Mouse (Mus musculus) MEL (cell line): ENCODE measurements around the gene Evc. TPM values are rescaled to one million over a fixed set of nuclear protein-coding genes. Genes with fewer than 3 reads are reported as not detected.

ENCODE experiments used
- DNase-seq: peaks from one replicate; pipeline ENCODE4 v3.0.0; 2011; ENCODE audit warnings: low read depth, low spot score
- H3K27ac ChIP-seq: 2 replicates; pipeline ENCODE4 v1.5.1; 2012; ENCODE audit warnings: low read depth, mild to moderate bottlenecking, control low read depth, low read length, moderate library complexity; ENCODE audit not compliant: control insufficient read depth
- H3K27me3 ChIP-seq, 2 experiments: fragments of 150-350 bp in 1 of 2; sonication (generic) in 1 of 2; 2 replicates each; pipeline ENCODE4 v1.6.1; 2012; ENCODE audit warnings: low read length in 2 of 2, mild to moderate bottlenecking in 2 of 2, improper control_type of control experiment in 1 of 2, moderate library complexity in 1 of 2; ENCODE audit not compliant: insufficient read depth in 2 of 2, control insufficient read depth in 1 of 2
- H3K36me3 ChIP-seq, 2 experiments: 2 replicates each; pipeline ENCODE4 v1.6.1; 2012 to 2014; ENCODE audit warnings: low read length in 2 of 2, improper control_type of control experiment in 1 of 2, inconsistent platforms in 1 of 2, mild to moderate bottlenecking in 1 of 2; ENCODE audit not compliant: insufficient read depth in 2 of 2, control insufficient read depth in 1 of 2
- H3K4me1 ChIP-seq, 2 experiments: fragments of 150-350 bp in 1 of 2; sonication (generic) in 1 of 2; 2 replicates each; pipeline ENCODE4 v1.6.1; 2012; ENCODE audit warnings: low read length in 2 of 2, improper control_type of control experiment in 1 of 2, mild to moderate bottlenecking in 1 of 2; ENCODE audit not compliant: insufficient read depth in 2 of 2, control insufficient read depth in 1 of 2
- H3K4me3 ChIP-seq, 2 experiments: fragments of 150-350 bp in 1 of 2; sonication (generic) in 1 of 2; 2 replicates each; pipeline ENCODE4 v1.5.1; 2012; ENCODE audit warnings: low read depth in 2 of 2, low read length in 2 of 2, mild to moderate bottlenecking in 2 of 2, moderate library complexity in 2 of 2, control low read depth in 1 of 2, improper control_type of control experiment in 1 of 2; ENCODE audit not compliant: control insufficient read depth in 1 of 2, insufficient read depth in 1 of 2
- H3K79me2 ChIP-seq: 2 replicates; pipeline ENCODE4 v1.6.1; 2012; ENCODE audit warnings: mild to moderate bottlenecking, low read length, moderate library complexity; ENCODE audit not compliant: control insufficient read depth, poor library complexity, insufficient read depth
- H3K9ac ChIP-seq: 2 replicates; pipeline ENCODE4 v1.6.1; 2012; ENCODE audit warnings: low read depth, mild to moderate bottlenecking, control low read depth, low read length, moderate library complexity; ENCODE audit not compliant: control insufficient read depth, poor library complexity, severe bottlenecking
- H3K9me3 ChIP-seq: fragments of 150-350 bp; sonication (generic); replicated peaks from 2 replicates; pipeline ENCODE4 v1.6.1; 2012; ENCODE audit warnings: mild to moderate bottlenecking, low read length, improper control_type of control experiment, moderate library complexity; ENCODE audit not compliant: insufficient read depth
- CHD1 ChIP-seq: IDR thresholded peaks from 2 replicates; pipeline ENCODE4 v1.6.1; 2012; ENCODE audit warnings: low read depth, mild to moderate bottlenecking, inconsistent platforms, low read length, improper control_type of control experiment
- E2F4 ChIP-seq: IDR thresholded peaks from 2 replicates; pipeline ENCODE4 v1.6.1; 2011; ENCODE audit warnings: low read depth, low read length, improper control_type of control experiment, borderline replicate concordance
- EP300 ChIP-seq, 2 experiments: IDR thresholded peaks; 2 replicates each; pipeline ENCODE4 v1.6.1; 2011; ENCODE audit warnings: improper control_type of control experiment in 2 of 2, low read length in 2 of 2, low read depth in 1 of 2, mild to moderate bottlenecking in 1 of 2
- ETS1 ChIP-seq: IDR thresholded peaks from 2 replicates; pipeline ENCODE4 v1.6.1; 2012; ENCODE audit warnings: low read depth, mild to moderate bottlenecking, inconsistent platforms, low read length, improper control_type of control experiment, moderate library complexity
- GABPA ChIP-seq: IDR thresholded peaks from 2 replicates; pipeline ENCODE4 v1.6.1; 2012; ENCODE audit warnings: low read depth, mild to moderate bottlenecking, inconsistent platforms, low read length, improper control_type of control experiment, moderate library complexity
- HCFC1 ChIP-seq: IDR thresholded peaks from 2 replicates; pipeline ENCODE4 v1.6.1; 2012; ENCODE audit warnings: low read depth, mild to moderate bottlenecking, inconsistent platforms, low read length, improper control_type of control experiment, moderate library complexity
- KAT2A ChIP-seq: conservative IDR thresholded peaks from 2 replicates; pipeline ENCODE4 v1.6.1; 2012; ENCODE audit warnings: low read depth, low read length, improper control_type of control experiment, inconsistent platforms
- MAFK ChIP-seq: IDR thresholded peaks from 2 replicates; pipeline ENCODE4 v1.6.1; 2011; ENCODE audit warnings: low read depth, mild to moderate bottlenecking, low read length, improper control_type of control experiment, borderline replicate concordance
- MXI1 ChIP-seq: IDR thresholded peaks from 2 replicates; pipeline ENCODE4 v1.6.1; 2011; ENCODE audit warnings: mild to moderate bottlenecking, low read depth, low read length, improper control_type of control experiment
- NELFE ChIP-seq: IDR thresholded peaks from 2 replicates; pipeline ENCODE4 v1.6.1; 2011; ENCODE audit warnings: low read depth, low read length, improper control_type of control experiment
- NRF1 ChIP-seq: IDR thresholded peaks from 2 replicates; pipeline ENCODE4 v1.6.1; 2014; ENCODE audit warnings: low read depth, mild to moderate bottlenecking, inconsistent platforms, low read length, improper control_type of control experiment, moderate library complexity; ENCODE audit not compliant: poor library complexity, insufficient read depth, severe bottlenecking
- POLR2A ChIP-seq, 2 experiments: IDR thresholded peaks; 2 replicates each; pipeline ENCODE4 v1.6.1; 2011 to 2012; ENCODE audit warnings: low read length in 2 of 2, mild to moderate bottlenecking in 2 of 2, control low read depth in 1 of 2, improper control_type of control experiment in 1 of 2, low read depth in 1 of 2, moderate library complexity in 1 of 2; ENCODE audit not compliant: control insufficient read depth in 1 of 2, insufficient read depth in 1 of 2, poor library complexity in 1 of 2
- POLR2AphosphoS2 ChIP-seq: IDR thresholded peaks from 2 replicates; pipeline ENCODE4 v1.6.1; 2011; ENCODE audit warnings: low read length, improper control_type of control experiment
- RCOR1 ChIP-seq: IDR thresholded peaks from 2 replicates; pipeline ENCODE4 v1.6.1; 2012; ENCODE audit warnings: low read depth, mild to moderate bottlenecking, inconsistent platforms, low read length, improper control_type of control experiment
- SIN3A ChIP-seq: IDR thresholded peaks from 2 replicates; pipeline ENCODE4 v1.6.1; 2012; ENCODE audit warnings: low read length, improper control_type of control experiment, inconsistent platforms
- SMC3 ChIP-seq: IDR thresholded peaks from 2 replicates; pipeline ENCODE4 v1.6.1; 2011; ENCODE audit warnings: low read depth, low read length, improper control_type of control experiment
- TCF12 ChIP-seq: IDR thresholded peaks from 2 replicates; pipeline ENCODE4 v1.6.1; 2014; ENCODE audit warnings: low read depth, mild to moderate bottlenecking, inconsistent platforms, low read length, improper control_type of control experiment, moderate library complexity
- UBTF ChIP-seq: IDR thresholded peaks from 2 replicates; pipeline ENCODE4 v1.6.1; 2012; ENCODE audit warnings: low read depth, mild to moderate bottlenecking, inconsistent platforms, low read length, improper control_type of control experiment, moderate library complexity, borderline replicate concordance; ENCODE audit not compliant: insufficient read depth
- ZKSCAN1 ChIP-seq: IDR thresholded peaks from 2 replicates; pipeline ENCODE4 v1.6.1; 2012; ENCODE audit warnings: low read depth, mild to moderate bottlenecking, inconsistent platforms, low read length, improper control_type of control experiment, moderate library complexity
- ZMIZ1 ChIP-seq: IDR thresholded peaks from 2 replicates; pipeline ENCODE4 v1.6.1; 2012; ENCODE audit warnings: low read depth, mild to moderate bottlenecking, inconsistent platforms, low read length, improper control_type of control experiment, moderate library complexity
- polyA plus RNA-seq, 2 experiments: library from polyadenylated mRNA; stranded (reverse) in 1 of 2; unstranded in 1 of 2; fragments of >175 nt in 1 of 2; fragments of >200 nt in 1 of 2; gene quantifications; 2 replicates each; pipeline versions ENCODE4 v1.2.1 to v1.2.4; 2012; ENCODE audit warnings: low replicate concordance in 2 of 2, low read depth in 1 of 2; ENCODE audit not compliant: insufficient read length in 2 of 2, insufficient read depth in 1 of 2, missing spikeins in 1 of 2
- total RNA-seq: library from RNA; depleted of rRNA; stranded (reverse); fragments of 300-350 nt; gene quantifications from 2 replicates; pipeline ENCODE4 v1.2.3, GENCODE M21; 2012

The Evc gene
- total and polyA plus RNA-seq, 3 experiments, result not detected

DNA sequence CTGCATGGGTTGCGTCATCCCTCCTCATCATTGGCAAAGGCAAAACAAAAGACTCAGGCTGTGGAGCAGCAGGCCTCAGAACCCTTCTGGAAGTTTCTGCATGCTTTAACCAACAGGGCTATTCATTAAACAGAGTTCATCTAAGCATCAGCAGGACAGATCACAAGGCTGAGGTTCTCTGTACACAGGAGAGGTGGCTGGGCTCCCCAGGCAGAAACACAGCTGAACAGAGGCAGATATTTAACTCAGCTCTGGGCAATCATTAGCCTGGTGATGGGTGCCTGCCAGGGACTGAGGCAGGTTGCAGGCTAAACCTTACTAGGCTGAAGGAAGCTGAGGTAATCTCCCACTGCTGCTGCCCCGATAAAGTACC is 5.6 kb downstream of the Evc start:
- H3K27me3 ChIP-seq, result no peaks in the 10 kb centered on the region
- no peak overlapping the region for H3K27ac ChIP-seq
- H3K79me2 ChIP-seq, result no peaks in the 10 kb centered on the region
- TF ChIP-seq SIN3A, result no peak
- no peak for TF ChIP-seq RCOR1
- TF ChIP-seq NRF1, result no peak
- TF ChIP-seq GABPA, result no peak
- TF ChIP-seq ZKSCAN1, result no peak
- TF ChIP-seq POLR2AphosphoS2, result no peak
- no peak for TF ChIP-seq POLR2A (IDR thresholded peaks at IDR 0.05; ENCODE audit: control insufficient read depth in 1 of 2, insufficient read depth in 1 of 2, low read depth in 1 of 2, low read length in 2 of 2, poor library complexity in 1 of 2)
- TF ChIP-seq EP300 (IDR thresholded peaks at IDR 0.05; ENCODE audit: low read depth in 1 of 2, low read length in 2 of 2), result no peak
- TF ChIP-seq CHD1, result no peak
- no peak for TF ChIP-seq ETS1
- no peak for TF ChIP-seq HCFC1
- no peak for TF ChIP-seq ZMIZ1
- no peak for TF ChIP-seq E2F4
- TF ChIP-seq SMC3, result no peak
- no peak for TF ChIP-seq TCF12
- H3K9me3 ChIP-seq, result no peaks in the 10 kb centered on the region
- no peak overlapping the region for H3K4me3 ChIP-seq
- no peak overlapping the region for H3K9ac ChIP-seq
- H3K36me3 ChIP-seq, result no peaks in the 10 kb centered on the region
- DNase-seq, result no peak
- no peaks in the 10 kb centered on the region for H3K4me1 ChIP-seq

DNA sequence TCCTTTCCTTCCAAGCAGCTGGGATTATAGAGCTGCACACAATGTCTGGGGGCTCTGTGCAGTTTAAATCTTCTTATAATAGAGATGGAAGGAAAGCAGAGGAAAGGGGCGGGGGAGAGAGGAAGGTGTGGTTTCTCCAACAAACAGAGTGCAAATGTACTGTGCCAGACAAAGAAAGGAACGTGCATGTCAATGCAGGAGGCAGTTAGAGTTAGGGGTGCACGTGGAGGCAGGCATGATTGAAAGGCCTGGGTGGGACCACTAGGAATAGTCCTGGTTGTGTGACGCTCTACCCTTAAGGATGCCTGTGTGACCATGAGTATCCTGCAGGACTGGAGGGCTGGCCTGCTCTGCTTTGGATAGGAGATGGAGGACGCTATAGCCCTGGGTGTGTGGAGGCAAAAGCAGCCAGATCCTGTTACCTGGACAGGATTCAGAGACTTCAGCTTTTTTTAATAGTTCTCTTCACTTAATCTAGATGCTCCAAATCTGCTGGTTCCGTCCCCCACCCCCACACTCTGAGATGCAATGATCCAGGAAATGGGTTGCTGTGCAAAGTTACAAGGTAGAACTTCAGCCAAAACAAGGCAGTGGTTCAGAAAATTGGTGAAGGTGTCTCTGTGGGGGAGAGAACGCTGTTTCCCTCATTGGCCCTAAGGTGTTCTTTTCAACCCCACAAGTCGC is 6.1 kb downstream of the Evc start:
- Histone ChIP-seq H3K27me3 (no peaks in the 10 kb centered on the region), H3K4me1 (no peaks in the 10 kb centered on the region), H3K9ac (no peak overlapping the region), H3K79me2 (no peaks in the 10 kb centered on the region), H3K4me3 (no peak overlapping the region), H3K9me3 (no peaks in the 10 kb centered on the region), H3K36me3 (no peaks in the 10 kb centered on the region), H3K27ac (no peak overlapping the region)
- DNase-seq, result no peak
- TF ChIP-seq KAT2A (no peak), MAFK (no peak), NELFE (no peak), POLR2AphosphoS2 (no peak), UBTF (no peak), CHD1 (no peak), MXI1 (no peak)
